Mouse (Mus musculus) heart, postnatal 0 days (tissue): ENCODE results near the gene Trp53inp2.

ENCODE experiments used
- CTCF ChIP-seq: IDR thresholded peaks from 2 replicates; pipeline ENCODE4 v1.5.1; 2016; ENCODE audit warnings: antibody characterized with exemption, control low read depth, low read depth
- EP300 ChIP-seq: IDR thresholded peaks from 2 replicates; pipeline ENCODE4 v1.6.1; 2016; ENCODE audit warnings: antibody characterized with exemption, low read depth

DNA sequence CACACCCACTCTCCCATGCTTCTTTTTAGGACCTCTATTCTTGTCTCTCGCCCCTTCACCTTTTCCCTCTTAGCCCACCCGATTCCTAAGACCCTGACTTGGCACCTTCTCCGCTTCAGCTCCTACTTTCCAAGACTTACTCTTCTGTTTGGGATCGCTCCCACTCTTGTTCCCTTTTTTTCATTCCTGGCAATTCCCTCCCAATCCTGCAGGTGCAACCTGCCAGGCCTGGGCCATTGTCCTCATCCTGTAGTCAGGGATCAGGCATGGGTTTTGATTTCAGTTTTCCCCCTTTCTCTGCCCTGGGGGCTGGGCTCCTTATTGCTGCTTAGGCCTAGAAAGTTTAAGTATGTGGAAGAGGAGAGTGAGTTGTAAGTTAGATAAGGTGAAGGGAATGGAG is 6.2 kb downstream of the Trp53inp2 start:
- TF ChIP-seq CTCF (0 out of 2 replicates have a peak, but pooled peaks have one; percentile 8), EP300 (no peak)
